Mouse (Mus musculus) kidney, adult 2 months (tissue): ENCODE results near the gene Dnph1.
A peak's percentile ranks its signal among the peaks of the same experiment; 100 is the strongest.

ENCODE experiments used
- CTCF ChIP-seq: fragments of 200-500 bp; conservative IDR thresholded peaks from 2 replicates; pipeline ENCODE4 v1.5.1; 2011; ENCODE audit warnings: low read depth, mild to moderate bottlenecking, control low read depth, low read length, moderate library complexity, mixed read lengths; ENCODE audit not compliant: insufficient read depth, insufficient read length
- POLR2A ChIP-seq: fragments of 200-500 bp; IDR thresholded peaks from one replicate; pipeline ENCODE4 v1.6.1; 2011; ENCODE audit warnings: low read depth, low read length, control low read depth

DNA sequence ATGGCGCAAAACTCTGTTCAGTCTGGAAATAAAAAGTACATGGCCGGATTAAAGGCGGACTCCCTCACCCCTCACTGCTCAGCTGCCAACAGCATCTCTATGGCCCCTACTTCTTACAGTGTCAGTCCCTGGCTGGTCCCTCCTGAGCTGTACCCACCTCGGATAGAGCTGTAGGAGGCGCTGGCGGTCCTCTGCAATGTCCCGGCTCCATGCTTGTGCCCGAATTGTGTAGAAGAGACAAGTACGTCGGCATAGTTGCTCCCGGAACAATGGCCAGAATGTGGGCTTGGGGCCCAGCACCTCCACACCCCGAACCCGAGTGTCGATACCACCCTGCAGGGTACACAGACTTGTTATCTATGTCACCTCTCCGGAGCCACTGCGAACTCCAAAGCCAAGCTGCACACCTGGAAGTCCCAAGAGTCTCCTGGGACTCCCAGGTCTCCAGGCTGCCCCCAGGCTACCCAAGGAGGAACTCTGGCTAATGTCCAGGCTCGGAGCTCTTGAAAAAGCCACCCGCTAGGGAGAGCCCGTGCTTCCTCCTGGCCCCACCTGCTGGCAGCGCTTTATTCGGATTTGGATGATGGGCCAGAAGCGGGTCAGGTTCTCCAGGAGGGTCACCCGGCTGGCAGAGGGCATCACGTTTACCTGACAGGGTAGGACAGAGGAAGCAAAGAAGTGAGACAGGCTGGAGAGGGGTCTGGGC lies 25.6 kb downstream of the Dnph1 start:
- TF ChIP-seq POLR2A (no peak), CTCF (0 out of 2 replicates have a peak, but pooled peaks have one; percentile 16)
